Mouse (Mus musculus) cerebellum, adult 2 months (tissue): ENCODE measurements around the gene Wipf1.

Experiments used
- CTCF ChIP-seq: fragments of 200-500 bp; IDR thresholded peaks from 2 replicates; pipeline ENCODE4 v1.5.1; 2011; ENCODE audit warnings: low read depth, mild to moderate bottlenecking, control low read depth, low read length, moderate library complexity, borderline replicate concordance; ENCODE audit not compliant: insufficient read depth
- POLR2A ChIP-seq: fragments of 200-500 bp; IDR thresholded peaks from 2 replicates; pipeline ENCODE4 v1.6.1; 2011; ENCODE audit warnings: low read length, control low read depth, borderline replicate concordance; ENCODE audit not compliant: insufficient read depth

DNA sequence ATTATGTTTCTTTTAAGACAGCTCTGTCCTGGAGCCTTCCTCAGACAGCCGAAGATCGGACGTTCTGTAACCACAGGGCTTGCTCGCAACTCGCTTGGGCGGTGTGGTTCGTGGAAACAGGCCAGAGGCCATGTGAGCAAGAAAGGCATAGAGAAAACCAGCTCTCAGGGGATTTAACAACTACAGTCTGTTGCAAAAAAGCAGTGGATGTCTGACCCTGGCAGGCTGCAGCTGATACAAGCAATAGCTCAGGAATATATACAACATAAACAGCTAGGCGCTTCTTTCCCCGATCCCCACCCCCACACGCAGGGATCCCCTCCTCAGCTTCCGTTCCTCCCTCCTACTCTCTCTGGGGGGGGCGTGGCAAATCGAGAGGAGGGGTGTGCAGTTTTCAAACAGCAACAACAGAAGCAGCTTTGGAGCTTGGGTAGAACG lies 97.6 kb downstream of the Wipf1 start:
- TF ChIP-seq CTCF (no peak), POLR2A (no peak)
